Mouse (Mus musculus): Measurements from ENCODE around the gene Ddx17. TPM values are rescaled to one million over a fixed set of nuclear protein-coding genes. Genes with fewer than 3 reads are reported as not detected.

Gene Ddx17
- polyA plus RNA-seq, 1 experiment from 2014 or later = 96.5 TPM

DNA sequence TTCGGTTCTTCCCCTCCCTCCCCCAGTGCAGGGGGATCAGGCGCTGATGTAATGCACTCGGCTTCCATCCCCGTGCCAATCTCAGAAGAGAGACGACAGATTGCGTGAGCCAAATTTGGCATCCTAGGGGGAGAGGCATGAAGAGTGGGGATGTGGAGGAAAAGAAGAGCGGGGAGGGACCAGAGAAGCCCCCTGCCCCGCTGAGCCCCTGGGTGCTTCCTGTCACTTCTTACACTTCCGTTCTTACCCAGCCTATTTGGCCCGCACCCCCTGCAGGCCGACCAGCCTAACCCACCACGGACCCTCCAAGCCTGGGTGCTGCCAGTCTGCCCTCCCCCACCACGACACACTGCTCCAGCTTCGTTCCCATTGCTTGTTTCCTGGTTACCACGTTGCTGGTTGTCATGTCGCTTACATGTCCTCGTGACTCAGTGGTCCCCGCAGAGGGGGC is 43.6 kb downstream of the Ddx17 start:
- no peak overlapping the region for H3K9ac ChIP-seq (ENCODE audit: low read length)
- 23% methylated on average over 17 of the region's 18 CpGs for WGBS
- no peak for DNase-seq (ENCODE audit: low spot score)
- no peak for ATAC-seq (ENCODE audit: insufficient number of reproducible peaks, low FRiP score, low TSS enrichment, low read depth)
- no peaks in the 10 kb centered on the region for H3K9me3 ChIP-seq (ENCODE audit: control insufficient read depth, low read length)
- H3K4me1 ChIP-seq (ENCODE audit: control insufficient read depth, insufficient read depth, low read length) = peaks cover 8% of the 10 kb centered on the region
- no peak overlapping the region for H3K27ac ChIP-seq (replicated peaks; ENCODE audit: low read depth, low read length)
- H3K4me3 ChIP-seq (ENCODE audit: low read depth, low read length) = no peak overlapping the region
- H3K27me3 ChIP-seq (ENCODE audit: control insufficient read depth, insufficient read depth, low read length) = peaks cover 68% of the 10 kb centered on the region
- no peak overlapping the region for H3K4me2 ChIP-seq (ENCODE audit: low read depth, severe bottlenecking)
- H3K36me3 ChIP-seq (ENCODE audit: control insufficient read depth, insufficient read depth, low read length) = no peaks in the 10 kb centered on the region

DNA sequence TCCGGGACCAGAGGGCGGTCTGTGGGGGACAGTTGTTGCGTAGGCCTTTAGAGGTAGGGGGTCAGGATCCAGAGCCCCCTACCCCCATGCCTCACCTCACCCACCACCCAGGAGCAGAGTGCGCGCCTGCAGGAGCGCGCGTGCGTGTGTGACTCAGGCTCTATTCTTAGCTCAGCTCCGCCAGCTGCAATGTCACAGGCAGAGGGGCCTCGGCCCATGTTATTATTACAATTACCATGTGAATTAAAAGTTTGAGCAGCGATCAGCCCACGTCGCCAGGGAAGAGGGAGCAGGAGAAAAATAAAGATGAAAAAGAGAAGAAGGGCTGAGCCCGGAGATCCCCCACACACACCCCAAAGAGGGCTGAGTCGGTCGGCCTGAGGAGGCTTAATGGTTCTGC is 46.4 kb downstream of the Ddx17 start:
- no peak for ATAC-seq (ENCODE audit: insufficient number of reproducible peaks, low FRiP score, low TSS enrichment, low read depth)
- Histone ChIP-seq H3K4me3 (ENCODE audit: low read depth, low read length) (no peak overlapping the region), H3K36me3 (ENCODE audit: control insufficient read depth, insufficient read depth, low read length) (no peaks in the 10 kb centered on the region), H3K4me2 (ENCODE audit: low read depth, severe bottlenecking) (no peak overlapping the region), H3K27me3 (ENCODE audit: control insufficient read depth, insufficient read depth, low read length) (peaks cover 40% of the 10 kb centered on the region), H3K9ac (ENCODE audit: low read length) (no peak overlapping the region), H3K9me3 (ENCODE audit: control insufficient read depth, low read length) (no peaks in the 10 kb centered on the region), H3K4me1 (ENCODE audit: control insufficient read depth, insufficient read depth, low read length) (peaks cover 5% of the 10 kb centered on the region), H3K27ac (replicated peaks; ENCODE audit: low read depth, low read length) (no peak overlapping the region)
- DNase-seq (ENCODE audit: low spot score) = no peak
- 87% methylated on average over 17 of the region's 17 CpGs for WGBS

DNA sequence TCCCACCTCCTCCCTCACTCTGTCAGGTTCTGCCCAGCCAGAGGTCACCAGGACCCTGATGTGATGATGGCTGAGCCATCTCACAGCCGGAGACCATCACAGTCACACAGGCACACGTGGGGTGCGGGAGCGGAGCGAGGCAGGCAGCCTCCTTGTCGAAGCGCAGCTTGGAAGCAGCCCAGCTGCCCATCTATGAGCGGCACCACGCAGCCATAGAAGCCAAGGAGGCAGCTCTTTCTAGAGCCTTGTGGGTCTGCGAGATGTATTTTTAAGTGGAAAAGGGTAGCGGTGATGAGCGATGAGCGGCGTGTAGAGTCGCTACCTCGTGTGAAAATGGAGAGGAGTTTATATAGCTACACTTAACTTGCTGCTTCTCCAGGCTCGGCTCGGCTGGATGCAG is 53.0 kb downstream of the Ddx17 start:
- no peak overlapping the region for H3K4me2 ChIP-seq (ENCODE audit: low read depth, severe bottlenecking)
- no peaks in the 10 kb centered on the region for H3K4me1 ChIP-seq (ENCODE audit: control insufficient read depth, insufficient read depth, low read length)
- 49% methylated on average over 18 of the region's 18 CpGs for WGBS
- H3K4me3 ChIP-seq (ENCODE audit: low read depth, low read length) = no peak overlapping the region
- H3K27ac ChIP-seq (replicated peaks; ENCODE audit: low read depth, low read length) = no peak overlapping the region
- no peaks in the 10 kb centered on the region for H3K9me3 ChIP-seq (ENCODE audit: control insufficient read depth, low read length)
- no peak overlapping the region for H3K9ac ChIP-seq (ENCODE audit: low read length)
- peaks cover 8% of the 10 kb centered on the region; the same call in 1 of the 2 replicates for H3K27me3 ChIP-seq (ENCODE audit: control insufficient read depth, insufficient read depth, low read length)
- DNase-seq (ENCODE audit: low spot score) = no peak
- ATAC-seq (ENCODE audit: insufficient number of reproducible peaks, low FRiP score, low TSS enrichment, low read depth) = no peak
- no peaks in the 10 kb centered on the region for H3K36me3 ChIP-seq (ENCODE audit: control insufficient read depth, insufficient read depth, low read length)

DNA sequence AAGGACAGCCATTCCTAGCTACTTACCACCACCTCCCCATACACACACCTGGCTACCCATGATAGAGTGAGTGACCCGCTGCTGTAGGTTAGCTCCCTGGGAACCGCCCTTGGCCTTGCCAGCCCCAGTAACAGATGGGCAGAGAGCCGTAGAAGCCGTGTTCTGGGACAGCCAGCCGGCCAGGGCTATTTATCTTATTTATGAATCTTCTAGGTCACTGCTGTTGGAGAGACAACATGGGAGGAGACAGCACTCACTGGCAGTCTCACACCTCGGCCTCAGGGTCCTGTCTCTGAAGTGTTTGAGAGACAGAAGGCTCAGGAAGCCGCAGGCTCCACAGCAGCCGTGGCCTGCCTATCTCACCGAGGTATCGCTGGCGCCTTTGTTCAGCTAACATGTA is 57.1 kb downstream of the Ddx17 start:
- no peak for ATAC-seq (ENCODE audit: insufficient number of reproducible peaks, low FRiP score, low TSS enrichment, low read depth)
- peaks cover 8% of the 10 kb centered on the region; the same call in 1 of the 2 replicates for H3K27me3 ChIP-seq (ENCODE audit: control insufficient read depth, insufficient read depth, low read length)

DNA sequence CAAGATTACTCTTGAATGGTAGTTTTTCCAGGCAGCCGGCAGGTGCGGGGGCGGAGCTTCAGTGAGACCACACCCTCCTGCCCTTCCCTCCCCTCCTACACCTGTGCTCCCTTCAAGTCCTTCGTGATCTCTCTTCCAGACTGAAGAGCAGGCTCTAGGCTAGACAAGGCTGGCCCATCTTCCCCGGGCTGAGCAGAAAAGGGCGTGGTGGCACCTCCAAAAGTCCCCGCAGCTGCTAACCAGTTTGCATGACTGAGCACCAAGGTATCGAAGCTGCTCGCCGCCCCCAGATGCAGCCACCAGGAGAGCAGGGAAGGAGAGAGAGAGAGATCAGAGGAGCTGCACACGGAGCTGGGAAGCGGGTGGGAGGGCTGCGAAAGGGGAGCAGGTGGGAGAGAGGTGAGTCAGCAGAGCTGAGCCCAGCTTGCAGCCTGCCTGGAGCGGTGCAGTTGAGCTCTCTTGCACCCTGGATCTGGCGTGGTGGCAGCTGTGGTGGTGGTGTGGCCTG is 65.3 kb downstream of the Ddx17 start:
- H3K4me2 ChIP-seq (ENCODE audit: low read depth, severe bottlenecking) = no peak overlapping the region
- no peaks in the 10 kb centered on the region for H3K9me3 ChIP-seq (ENCODE audit: control insufficient read depth, low read length)
- peaks cover 18% of the 10 kb centered on the region for H3K27me3 ChIP-seq (ENCODE audit: control insufficient read depth, insufficient read depth, low read length)
- ATAC-seq (ENCODE audit: insufficient number of reproducible peaks, low FRiP score, low TSS enrichment, low read depth) (no peak), DNase-seq (ENCODE audit: low spot score) (no peak)
- H3K27ac ChIP-seq (replicated peaks; ENCODE audit: low read depth, low read length) = no peak overlapping the region
- no peaks in the 10 kb centered on the region for H3K36me3 ChIP-seq (ENCODE audit: control insufficient read depth, insufficient read depth, low read length)
- H3K4me3 ChIP-seq (ENCODE audit: low read depth, low read length) = no peak overlapping the region
- no peaks in the 10 kb centered on the region for H3K4me1 ChIP-seq (ENCODE audit: control insufficient read depth, insufficient read depth, low read length)
- 6% methylated on average over 15 of the region's 15 CpGs for WGBS
- no peak overlapping the region for H3K9ac ChIP-seq (ENCODE audit: low read length)

More for the DNA sequence above, 57.1 kb downstream of the Ddx17 start:
- DNase-seq (ENCODE audit: low spot score) = no peak
- Histone ChIP-seq H3K27ac (replicated peaks; ENCODE audit: low read depth, low read length) (no peak overlapping the region), H3K9ac (ENCODE audit: low read length) (no peak overlapping the region), H3K9me3 (ENCODE audit: control insufficient read depth, low read length) (no peaks in the 10 kb centered on the region), H3K36me3 (ENCODE audit: control insufficient read depth, insufficient read depth, low read length) (no peaks in the 10 kb centered on the region), H3K4me1 (ENCODE audit: control insufficient read depth, insufficient read depth, low read length) (no peaks in the 10 kb centered on the region), H3K4me3 (ENCODE audit: low read depth, low read length) (no peak overlapping the region), H3K4me2 (ENCODE audit: low read depth, severe bottlenecking) (no peak overlapping the region)
- WGBS = 68% methylated on average over 11 of the region's 11 CpGs

Small RNA genes within 50 kb of the gene (microRNA-seq; reads per million reads assigned to microRNA genes)
- not detected for gene Gm27903

Other genes with a start within 250 kb of the Ddx17 start
- 10.8 and 11.3 TPM in 2 replicates for gene Pla2g6, start 218.4 kb downstream of the Ddx17 start, polyA plus RNA-seq (2014; fragmentation: Nextera tagmentation; extraction: Ambion mirVana)
- 2.2 and 2.6 TPM in 2 replicates for gene Maff, start 200.1 kb downstream of the Ddx17 start, polyA plus RNA-seq (2014; fragmentation: Nextera tagmentation; extraction: Ambion mirVana)
- gene Tmem184b, start 143.2 kb downstream of the Ddx17 start, polyA plus RNA-seq (2014; fragmentation: Nextera tagmentation; extraction: Ambion mirVana) = 50.4 and 59.7 TPM in 2 replicates
- 149 and 156 TPM in 2 replicates for gene Csnk1e, start 91.2 kb downstream of the Ddx17 start, polyA plus RNA-seq (2014; fragmentation: Nextera tagmentation; extraction: Ambion mirVana)
- gene Kcnj4, start 41.5 kb downstream of the Ddx17 start, polyA plus RNA-seq (2014; fragmentation: Nextera tagmentation; extraction: Ambion mirVana) = not detected in 2 replicates
- 11.4 and 12.8 TPM in 2 replicates for gene Kdelr3, start 30.3 kb downstream of the Ddx17 start, polyA plus RNA-seq (2014; fragmentation: Nextera tagmentation; extraction: Ambion mirVana)
- 1.2 and 1.8 TPM in 2 replicates for gene Dmc1, start 58.4 kb upstream of the Ddx17 start, polyA plus RNA-seq (2014; fragmentation: Nextera tagmentation; extraction: Ambion mirVana)
- 2.0 and 3.1 TPM in 2 replicates for gene Fam227a, start 112.2 kb upstream of the Ddx17 start, polyA plus RNA-seq (2014; fragmentation: Nextera tagmentation; extraction: Ambion mirVana)
- gene Cby1, start 112.5 kb upstream of the Ddx17 start, polyA plus RNA-seq (2014; fragmentation: Nextera tagmentation; extraction: Ambion mirVana) = 60.2 and 64.1 TPM in 2 replicates
- gene Tomm22, start 124.1 kb upstream of the Ddx17 start, polyA plus RNA-seq (2014; fragmentation: Nextera tagmentation; extraction: Ambion mirVana) = 271 and 277 TPM in 2 replicates
- gene Josd1, start 141.2 kb upstream of the Ddx17 start, polyA plus RNA-seq (2014; fragmentation: Nextera tagmentation; extraction: Ambion mirVana) = 17.3 and 19.5 TPM in 2 replicates
- 38.7 and 39.1 TPM in 2 replicates for gene Gtpbp1, start 144.1 kb upstream of the Ddx17 start, polyA plus RNA-seq (2014; fragmentation: Nextera tagmentation; extraction: Ambion mirVana)
- 5.3 and 5.4 TPM in 2 replicates for gene Sun2, start 195.8 kb upstream of the Ddx17 start, polyA plus RNA-seq (2014; fragmentation: Nextera tagmentation; extraction: Ambion mirVana)
- gene Dnal4, start 231.1 kb upstream of the Ddx17 start, polyA plus RNA-seq (2014; fragmentation: Nextera tagmentation; extraction: Ambion mirVana) = 62.1 and 62.5 TPM in 2 replicates

Data from limb, embryonic 11.5 days (tissue).